Mouse (Mus musculus): ENCODE data around the gene Cd300ld2. TPM values are rescaled to one million over a fixed set of nuclear protein-coding genes. Genes with fewer than 3 reads are reported as not detected.
"Not testable (repeated sequence)": the region's sequence is repeated elsewhere in the genome, so short reads cannot be mapped to it uniquely, and the experiment has no call there.

Cd300ld2 gene
- not detected for polyA plus RNA-seq (2012; fragmentation: generic; extraction: Trizol)

GRCm38 (mm10) chr11:115016093-115016492, at the start of gene Cd300ld2:
Gene Cd300ld2, minus strand, starts transcription at chr11:115016193.
- not testable (repeated sequence) for H3K4me3 ChIP-seq; H3K79me2 ChIP-seq (ENCODE audit: control insufficient read depth, insufficient read depth); H3ac ChIP-seq (ENCODE audit: control insufficient read depth, insufficient read length); H3K4me2 ChIP-seq (ENCODE audit: low read depth); H3K27me3 ChIP-seq (ENCODE audit: control insufficient read depth, insufficient read depth, insufficient read length); H3K36me3 ChIP-seq (ENCODE audit: control insufficient read depth, insufficient read depth)

GRCm38 (mm10) chr11:115062077-115062476, 46.1 kb upstream of the Cd300ld2 start, which contains the start of gene Cd300e:
Gene Cd300e, minus strand, starts transcription at chr11:115062177.
- Histone ChIP-seq H3K36me3 (ENCODE audit: control insufficient read depth, insufficient read depth) (no peaks in the 10 kb centered on the region), H3K4me2 (ENCODE audit: low read depth) (no peak within 1 kb of the TSS), H3ac (ENCODE audit: control insufficient read depth, insufficient read length) (no peak within 1 kb of the TSS), H3K4me3 (no peak within 1 kb of the TSS), H3K79me2 (ENCODE audit: control insufficient read depth, insufficient read depth) (no peaks in the 10 kb centered on the region), H3K27me3 (ENCODE audit: control insufficient read depth, insufficient read depth, insufficient read length) (no peaks in the 10 kb centered on the region)
- TF ChIP-seq MYOG (IDR thresholded peaks at IDR 0.05; ENCODE audit: control insufficient read depth in 1 of 3, insufficient read depth in 1 of 3, insufficient read length in 2 of 3, low read depth in 2 of 3), result no peak
- no peak for TF ChIP-seq POLR2A (IDR thresholded peaks at IDR 0.05; ENCODE audit: insufficient read length, low read depth)
- TF ChIP-seq TCF12 (IDR thresholded peaks at IDR 0.05; ENCODE audit: insufficient read depth, poor library complexity, severe bottlenecking), result no peak
- no peak for TF ChIP-seq CEBPB (IDR thresholded peaks at IDR 0.05; ENCODE audit: insufficient read depth, poor library complexity, severe bottlenecking)
- TF ChIP-seq TCF3 (IDR thresholded peaks at IDR 0.05; ENCODE audit: insufficient read length, low read depth), result no peak
- TF ChIP-seq MYOD1 (IDR thresholded peaks at IDR 0.05; ENCODE audit: control insufficient read depth in 1 of 3, insufficient read length in 2 of 3, low read depth in 2 of 3), result no peak
- no peak for TF ChIP-seq SRF (IDR thresholded peaks at IDR 0.05; ENCODE audit: control insufficient read depth, insufficient read length, low read depth)

DNA sequence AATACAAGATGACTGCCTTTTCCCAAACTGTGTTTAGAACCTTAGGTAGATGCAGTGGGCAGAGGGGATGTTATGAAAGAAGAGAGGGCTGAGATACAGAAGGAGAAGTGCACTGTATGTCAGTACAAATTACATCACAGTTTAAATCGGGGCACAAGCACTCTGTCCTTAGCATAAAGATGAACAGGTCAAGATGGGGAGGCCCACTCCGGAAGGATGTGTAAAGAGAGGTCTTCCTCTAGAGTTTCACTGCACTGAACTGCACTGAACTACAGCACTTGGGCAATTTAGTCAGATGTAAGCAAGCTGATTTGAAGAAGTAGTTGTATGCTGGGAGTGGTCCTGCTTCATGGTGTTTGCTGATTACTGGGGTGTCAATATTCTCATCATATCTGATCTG, 43.8 kb upstream of the Cd300ld2 start:
- Histone ChIP-seq H3K4me2 (ENCODE audit: low read depth) (no peak overlapping the region), H3K4me3 (no peak overlapping the region), H3K36me3 (ENCODE audit: control insufficient read depth, insufficient read depth) (no peaks in the 10 kb centered on the region), H3ac (ENCODE audit: control insufficient read depth, insufficient read length) (no peak overlapping the region), H3K27me3 (ENCODE audit: control insufficient read depth, insufficient read depth, insufficient read length) (no peaks in the 10 kb centered on the region), H3K79me2 (ENCODE audit: control insufficient read depth, insufficient read depth) (no peaks in the 10 kb centered on the region)
- TF ChIP-seq POLR2AphosphoS2 (IDR thresholded peaks at IDR 0.05; ENCODE audit: insufficient read length, low read depth) (no peak), SRF (IDR thresholded peaks at IDR 0.05; ENCODE audit: control insufficient read depth, insufficient read length, low read depth) (no peak), MAX (IDR thresholded peaks at IDR 0.05; ENCODE audit: low read depth) (no peak), TCF12 (IDR thresholded peaks at IDR 0.05; ENCODE audit: insufficient read depth, poor library complexity, severe bottlenecking) (no peak)

DNA sequence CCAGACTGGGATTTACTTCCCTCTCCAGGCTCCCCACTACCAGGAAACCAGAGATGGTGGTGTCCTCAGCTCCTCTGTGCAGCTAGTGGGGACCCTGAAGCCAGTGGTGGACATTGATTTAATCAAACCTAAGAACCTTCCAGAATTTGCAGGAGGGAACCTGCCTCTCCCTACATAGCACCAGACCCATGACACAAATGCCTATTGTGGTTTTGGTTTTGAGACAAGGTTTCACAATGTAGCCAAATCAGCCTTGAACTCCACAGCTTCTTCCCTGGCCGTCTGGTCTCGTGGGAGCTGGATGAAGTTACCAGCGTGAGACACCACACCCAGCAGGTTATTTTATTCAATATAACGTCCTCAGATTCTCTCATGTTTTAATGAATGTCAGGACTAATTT, 42.7 kb upstream of the Cd300ld2 start:
- H3K36me3 ChIP-seq (ENCODE audit: control insufficient read depth, insufficient read depth), result no peaks in the 10 kb centered on the region
- no peak overlapping the region for H3K4me2 ChIP-seq (ENCODE audit: low read depth)
- no peak for TF ChIP-seq TCF12 (IDR thresholded peaks at IDR 0.05; ENCODE audit: insufficient read depth, poor library complexity, severe bottlenecking)
- no peak for TF ChIP-seq REST (IDR thresholded peaks at IDR 0.05; ENCODE audit: insufficient read depth, insufficient read length)
- TF ChIP-seq MAX (IDR thresholded peaks at IDR 0.05; ENCODE audit: low read depth), result no peak
- no peak for TF ChIP-seq SRF (IDR thresholded peaks at IDR 0.05; ENCODE audit: control insufficient read depth, insufficient read length, low read depth)
- no peak for TF ChIP-seq MYOD1 (IDR thresholded peaks at IDR 0.05; ENCODE audit: control insufficient read depth in 1 of 3, insufficient read length in 2 of 3, low read depth in 2 of 3)
- TF ChIP-seq MYOG (IDR thresholded peaks at IDR 0.05; ENCODE audit: control insufficient read depth in 1 of 3, insufficient read depth in 1 of 3, insufficient read length in 2 of 3, low read depth in 2 of 3), result no peak
- no peak for TF ChIP-seq USF1 (IDR thresholded peaks at IDR 0.05; ENCODE audit: low read depth)
- TF ChIP-seq CEBPB (IDR thresholded peaks at IDR 0.05; ENCODE audit: insufficient read depth, poor library complexity, severe bottlenecking), result no peak
- no peak for TF ChIP-seq TCF3 (IDR thresholded peaks at IDR 0.05; ENCODE audit: insufficient read length, low read depth)
- no peak for TF ChIP-seq POLR2A (IDR thresholded peaks at IDR 0.05; ENCODE audit: insufficient read length, low read depth)
- no peak for TF ChIP-seq POLR2AphosphoS2 (IDR thresholded peaks at IDR 0.05; ENCODE audit: insufficient read length, low read depth)
- no peak for TF ChIP-seq E2F4 (IDR thresholded peaks at IDR 0.05; ENCODE audit: insufficient read depth)
- H3K79me2 ChIP-seq (ENCODE audit: control insufficient read depth, insufficient read depth), result no peaks in the 10 kb centered on the region
- H3K4me3 ChIP-seq, result no peak overlapping the region
- no peaks in the 10 kb centered on the region for H3K27me3 ChIP-seq (ENCODE audit: control insufficient read depth, insufficient read depth, insufficient read length)
- no peak overlapping the region for H3ac ChIP-seq (ENCODE audit: control insufficient read depth, insufficient read length)

DNA sequence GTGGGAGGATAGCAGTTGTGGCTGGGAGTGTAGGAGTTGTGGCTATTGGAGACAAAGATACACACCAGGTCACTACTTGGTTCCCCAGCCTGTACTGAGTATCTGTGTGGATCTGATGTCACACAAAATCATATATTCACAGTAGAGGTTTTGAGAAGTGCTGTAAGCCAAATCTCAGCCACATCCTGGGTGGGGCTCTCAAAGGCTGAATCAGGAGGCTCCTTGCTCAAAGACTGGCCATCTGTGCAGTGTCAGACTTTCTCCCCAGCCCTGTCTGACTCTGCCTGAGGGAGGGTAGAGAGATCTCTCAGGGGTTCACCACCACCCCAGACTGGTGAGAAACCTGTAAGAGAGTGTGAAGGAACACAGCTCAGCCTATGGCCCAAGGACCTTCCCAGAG, 38.5 kb upstream of the Cd300ld2 start:
- TF ChIP-seq REST (IDR thresholded peaks at IDR 0.05; ENCODE audit: insufficient read depth, insufficient read length) (no peak), POLR2AphosphoS2 (IDR thresholded peaks at IDR 0.05; ENCODE audit: insufficient read length, low read depth) (no peak), MYOD1 (IDR thresholded peaks at IDR 0.05; ENCODE audit: control insufficient read depth in 1 of 3, insufficient read length in 2 of 3, low read depth in 2 of 3) (no peak), POLR2A (IDR thresholded peaks at IDR 0.05; ENCODE audit: insufficient read length, low read depth) (no peak), E2F4 (IDR thresholded peaks at IDR 0.05; ENCODE audit: insufficient read depth) (no peak), MYOG (IDR thresholded peaks at IDR 0.05; ENCODE audit: control insufficient read depth in 1 of 3, insufficient read depth in 1 of 3, insufficient read length in 2 of 3, low read depth in 2 of 3) (no peak), CEBPB (IDR thresholded peaks at IDR 0.05; ENCODE audit: insufficient read depth, poor library complexity, severe bottlenecking) (no peak), SRF (IDR thresholded peaks at IDR 0.05; ENCODE audit: control insufficient read depth, insufficient read length, low read depth) (no peak), TCF3 (IDR thresholded peaks at IDR 0.05; ENCODE audit: insufficient read length, low read depth) (no peak), TCF12 (IDR thresholded peaks at IDR 0.05; ENCODE audit: insufficient read depth, poor library complexity, severe bottlenecking) (no peak), USF1 (IDR thresholded peaks at IDR 0.05; ENCODE audit: low read depth) (no peak), MAX (IDR thresholded peaks at IDR 0.05; ENCODE audit: low read depth) (no peak)
- no peaks in the 10 kb centered on the region for H3K27me3 ChIP-seq (ENCODE audit: control insufficient read depth, insufficient read depth, insufficient read length)

More for the DNA sequence above, 38.5 kb upstream of the Cd300ld2 start:
- H3K79me2 ChIP-seq (ENCODE audit: control insufficient read depth, insufficient read depth), result no peaks in the 10 kb centered on the region
- no peaks in the 10 kb centered on the region for H3K36me3 ChIP-seq (ENCODE audit: control insufficient read depth, insufficient read depth)
- no peak overlapping the region for H3K4me2 ChIP-seq (ENCODE audit: low read depth)
- H3ac ChIP-seq (ENCODE audit: control insufficient read depth, insufficient read length), result no peak overlapping the region
- H3K4me3 ChIP-seq, result no peak overlapping the region

All from myocyte (in vitro differentiated cells).